ENCODE assay signal across 24 mouse cellular contexts in genomic region chr1:62625332-62625731, GRCm38 (mm10).
"Had no signal": no experiment of that assay in that cellular context is flagged by ENCODE, and none has a peak within 500 bp of the region (broad histone marks: within the 10 kb centered on the region; RNA-seq: fewer than 3 reads in every experiment).

No protein-coding gene starts in this region.

- H3K4me1 ChIP-seq: hindbrain, embryonic 13.5 days; hindbrain, embryonic 15.5 days; intestine, embryonic 15.5 days had no signal

- H3K4me2 ChIP-seq: heart, embryonic 12.5 days; hindbrain, embryonic 13.5 days; hindbrain, embryonic 15.5 days; intestine, embryonic 15.5 days; limb, embryonic 12.5 days; liver, embryonic 11.5 days had no signal

- H3K9ac ChIP-seq: heart, embryonic 12.5 days; hindbrain, embryonic 13.5 days; hindbrain, embryonic 15.5 days; intestine, embryonic 15.5 days; limb, embryonic 12.5 days had no signal

- DNase-seq: gastrocnemius, adult 2 months; gastrocnemius, postnatal 10 days; gastrocnemius, postnatal 25 days; heart, adult 18-20 months; heart, postnatal 14 days; heart, postnatal 36 days; kidney, adult 18-20 months; kidney, adult 8-10 months; kidney, postnatal 10 days; kidney, postnatal 25 days; kidney, postnatal 4 days; liver had no signal

- H3K9me3 ChIP-seq: heart, embryonic 10.5 days; heart, embryonic 12.5 days; hindbrain, embryonic 13.5 days; hindbrain, embryonic 15.5 days; intestine, embryonic 15.5 days; limb, embryonic 10.5 days; limb, embryonic 12.5 days had no signal

- H3K27me3 ChIP-seq: heart, embryonic 12.5 days; hindbrain, embryonic 13.5 days; hindbrain, embryonic 15.5 days; intestine, embryonic 15.5 days had no signal

- H3K36me3 ChIP-seq: heart, embryonic 10.5 days; heart, embryonic 12.5 days; hindbrain, embryonic 13.5 days; hindbrain, embryonic 15.5 days; intestine, embryonic 15.5 days; limb, embryonic 10.5 days; limb, embryonic 12.5 days had no signal

- H3K4me3 ChIP-seq: gastrocnemius, adult 2 months; heart, embryonic 10.5 days; heart, embryonic 12.5 days; hindbrain, embryonic 13.5 days; hindbrain, embryonic 15.5 days; intestine, embryonic 15.5 days; layer of hippocampus, adult 2 months; left cerebral cortex, adult 2 months; limb, embryonic 10.5 days; limb, embryonic 12.5 days had no signal

- H3K27ac ChIP-seq: gastrocnemius, adult 2 months; heart, embryonic 10.5 days; hindbrain, embryonic 13.5 days; hindbrain, embryonic 15.5 days; hindbrain, postnatal 0 days; intestine, embryonic 15.5 days; layer of hippocampus, adult 2 months; left cerebral cortex, adult 2 months; limb, embryonic 10.5 days; limb, embryonic 12.5 days had no signal

- ATAC-seq: hindbrain, postnatal 0 days; inflammation-experienced regulatory T-cells, adult 6 months had no signal
